Mouse (Mus musculus) ES-E14 (cell line): Measurements from ENCODE around the gene Ccdc146.

ENCODE experiments used
- CHD2 ChIP-seq: IDR thresholded peaks from 2 replicates; pipeline ENCODE4 v1.6.1; 2014; ENCODE audit warnings: mild to moderate bottlenecking, low read depth, low read length, inconsistent platforms
- ZNF384 ChIP-seq: IDR thresholded peaks from 2 replicates; pipeline ENCODE4 v1.6.1; 2012; ENCODE audit warnings: low read depth, low read length, inconsistent platforms

DNA sequence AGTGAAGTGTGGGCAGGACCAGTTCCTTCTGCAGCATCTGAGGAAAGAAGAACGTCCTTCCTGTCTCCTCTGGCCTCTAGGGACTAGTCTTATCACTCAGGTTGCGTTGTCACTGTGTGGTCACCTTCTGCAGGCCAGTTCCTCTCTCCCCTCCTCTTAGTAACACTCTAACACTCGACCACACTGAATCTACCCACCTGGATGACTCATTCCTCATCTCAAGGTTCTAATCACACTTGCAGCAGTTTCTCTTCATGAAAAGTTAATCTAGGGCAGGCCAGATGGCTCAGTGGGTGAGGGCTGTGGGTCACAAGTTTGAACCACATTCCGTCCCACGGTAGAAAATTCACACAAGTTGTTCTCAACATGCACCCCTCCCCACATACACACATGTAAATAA, 175.6 kb downstream of the Ccdc146 start:
- no peak for TF ChIP-seq CHD2
- TF ChIP-seq ZNF384, result no peak
